Mouse (Mus musculus): ENCODE results near the gene Acadvl. TPM values are rescaled to one million over a fixed set of nuclear protein-coding genes. Genes with fewer than 3 reads are reported as not detected.
A peak's percentile ranks its signal among the peaks of the same experiment; 100 is the strongest.

Acadvl gene
- polyA plus RNA-seq, 1 experiment from 2014 or later: 89.9 TPM

DNA sequence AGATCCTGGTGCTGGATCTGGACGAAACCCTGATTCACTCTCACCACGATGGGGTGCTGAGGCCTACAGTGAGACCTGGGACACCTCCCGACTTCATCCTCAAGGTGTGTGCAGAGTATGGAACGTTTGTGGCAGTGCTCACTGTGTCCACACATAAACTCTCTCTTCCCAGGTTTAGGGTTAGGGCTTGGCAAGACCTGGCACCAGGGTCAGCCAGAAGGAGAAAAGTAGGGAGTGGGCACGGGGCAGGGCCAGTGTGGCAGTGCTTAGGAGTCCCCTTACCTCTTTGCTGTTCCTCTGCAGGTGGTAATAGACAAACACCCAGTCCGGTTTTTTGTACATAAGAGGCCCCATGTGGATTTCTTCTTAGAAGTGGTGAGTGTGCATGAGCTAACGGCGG lies 30.8 kb downstream of the Acadvl start:
- H3K27ac ChIP-seq: no peak overlapping the region
- WGBS (ENCODE audit: insufficient replicate concordance): 83% methylated on average over 8 of the region's 8 CpGs
- peaks cover 60% of the 10 kb centered on the region for H3K36me3 ChIP-seq
- H3K27me3 ChIP-seq (replicated peaks): no peaks in the 10 kb centered on the region
- ATAC-seq: no peak
- no peaks in the 10 kb centered on the region for H3K9me3 ChIP-seq (replicated peaks)
- peaks cover 27% of the 10 kb centered on the region for H3K4me1 ChIP-seq
- no peak overlapping the region for H3K4me3 ChIP-seq
- H3K9ac ChIP-seq: no peak overlapping the region
- no peak overlapping the region for H3K4me2 ChIP-seq

GRCm38 (mm10) chr11:69983377-69983776 lies 31.8 kb downstream of the Acadvl start:
- Histone ChIP-seq H3K4me2 (peak overlapping the region; percentile 91), H3K36me3 (peaks cover 54% of the 10 kb centered on the region), H3K27me3 (replicated peaks) (no peaks in the 10 kb centered on the region), H3K4me1 (peaks cover 34% of the 10 kb centered on the region), H3K9ac (peak overlapping the region; percentile 99; the same call in 1 of the 2 replicates), H3K27ac (peak overlapping the region; percentile 98), H3K9me3 (replicated peaks) (no peaks in the 10 kb centered on the region), H3K4me3 (no peak overlapping the region; the same call in 1 of the 2 replicates)
- ATAC-seq: no peak
- WGBS (ENCODE audit: insufficient replicate concordance): 81% methylated on average over 4 of the region's 4 CpGs

DNA sequence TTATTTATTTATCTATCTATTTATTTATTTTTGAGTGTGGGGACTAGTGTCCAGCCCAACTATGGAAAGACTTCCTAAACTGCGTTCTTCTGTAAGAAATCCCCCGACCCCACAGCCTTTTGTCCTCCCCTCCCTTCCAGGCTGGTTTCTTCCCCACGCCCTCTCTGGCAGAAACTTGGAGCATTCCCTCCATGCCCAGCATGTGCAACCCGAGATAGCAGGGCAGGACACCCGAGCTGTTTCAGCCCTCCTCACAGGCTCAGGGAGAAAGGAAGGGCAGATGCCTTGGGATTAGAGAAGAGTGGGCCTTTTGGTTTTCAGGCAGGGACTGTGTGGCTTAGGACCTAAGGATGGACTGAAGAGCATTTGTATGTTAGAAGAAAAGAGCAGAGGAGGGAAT lies 32.3 kb downstream of the Acadvl start:
- Histone ChIP-seq H3K4me2 (peak overlapping the region; percentile 91), H3K27ac (peak overlapping the region; percentile 98), H3K9me3 (replicated peaks) (no peaks in the 10 kb centered on the region), H3K4me1 (peaks cover 34% of the 10 kb centered on the region), H3K4me3 (peak overlapping the region; percentile 99), H3K9ac (peak overlapping the region; percentile 99), H3K36me3 (peaks cover 53% of the 10 kb centered on the region), H3K27me3 (replicated peaks) (no peaks in the 10 kb centered on the region)
- 40% methylated on average over 5 of the region's 5 CpGs for WGBS (ENCODE audit: insufficient replicate concordance)
- no peak for ATAC-seq

- 47% methylated on average over 8 of the region's 8 CpGs for WGBS (ENCODE audit: insufficient replicate concordance)
- H3K4me1 ChIP-seq: peaks cover 34% of the 10 kb centered on the region
- no peak for ATAC-seq
Measured at GRCm38 (mm10) chr11:69982225-69982624, 33.0 kb downstream of the Acadvl start, which contains the start of gene Elp5. TSS of gene Elp5 (minus strand) at chr11:69982517.

DNA sequence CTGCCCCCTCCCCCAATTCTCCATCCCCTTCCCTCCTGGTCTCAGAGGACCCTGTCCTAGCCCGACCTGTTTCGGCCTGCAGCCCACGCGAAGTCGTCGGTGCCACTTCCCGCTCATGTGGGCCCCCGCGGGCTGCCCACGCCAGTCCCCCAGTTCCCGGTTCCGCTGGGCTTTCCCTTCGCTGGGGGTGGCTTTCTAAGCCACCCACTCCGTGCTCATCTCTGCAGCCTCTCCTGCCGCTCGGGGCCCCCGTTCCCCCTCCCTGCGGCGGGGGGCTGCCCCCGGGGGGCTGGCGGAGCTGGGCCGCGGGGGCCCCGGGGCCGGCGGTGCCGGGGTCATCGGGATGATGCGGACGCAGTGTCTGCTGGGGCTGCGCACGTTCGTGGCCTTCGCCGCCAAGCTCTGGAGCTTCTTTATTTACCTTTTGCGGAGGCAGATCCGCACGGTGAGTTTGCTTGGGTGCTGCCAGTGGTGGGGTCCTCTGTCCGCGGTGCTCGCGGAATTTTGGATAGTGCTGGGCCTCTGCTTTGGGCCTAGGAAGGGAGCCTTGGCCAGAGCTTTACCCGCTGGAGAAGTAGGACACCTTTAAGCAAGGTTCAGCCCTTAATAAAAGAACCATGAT lies 34.0 kb downstream of the Acadvl start, which contains the start of gene Ctdnep1:
Gene Ctdnep1 (plus strand): TSS at position 16 of the 622 bp plus-strand sequence.
- ATAC-seq: 0 out of 2 replicates have a peak, but pooled peaks have one; percentile 1
- under 1% methylated on average over 41 of the region's 43 CpGs for WGBS (ENCODE audit: insufficient replicate concordance)
- H3K27ac ChIP-seq: peak within 1 kb of the TSS; percentile 98
- H3K9ac ChIP-seq: peak within 1 kb of the TSS; percentile 99
- no peaks in the 10 kb centered on the region for H3K9me3 ChIP-seq (replicated peaks)
- H3K4me1 ChIP-seq: peaks cover 34% of the 10 kb centered on the region
- peak within 1 kb of the TSS; percentile 91 for H3K4me2 ChIP-seq
- H3K27me3 ChIP-seq (replicated peaks): no peaks in the 10 kb centered on the region
- peaks cover 52% of the 10 kb centered on the region for H3K36me3 ChIP-seq
- H3K4me3 ChIP-seq: peak within 1 kb of the TSS; percentile 99

More at GRCm38 (mm10) chr11:69982225-69982624, 33.0 kb downstream of the Acadvl start, which contains the start of gene Elp5:
- Histone ChIP-seq H3K27me3 (replicated peaks) (no peaks in the 10 kb centered on the region), H3K9ac (peak within 1 kb of the TSS; percentile 99), H3K4me2 (peak within 1 kb of the TSS; percentile 91), H3K36me3 (peaks cover 53% of the 10 kb centered on the region), H3K9me3 (replicated peaks) (no peaks in the 10 kb centered on the region), H3K27ac (peak within 1 kb of the TSS; percentile 98), H3K4me3 (peak within 1 kb of the TSS; percentile 99)

DNA sequence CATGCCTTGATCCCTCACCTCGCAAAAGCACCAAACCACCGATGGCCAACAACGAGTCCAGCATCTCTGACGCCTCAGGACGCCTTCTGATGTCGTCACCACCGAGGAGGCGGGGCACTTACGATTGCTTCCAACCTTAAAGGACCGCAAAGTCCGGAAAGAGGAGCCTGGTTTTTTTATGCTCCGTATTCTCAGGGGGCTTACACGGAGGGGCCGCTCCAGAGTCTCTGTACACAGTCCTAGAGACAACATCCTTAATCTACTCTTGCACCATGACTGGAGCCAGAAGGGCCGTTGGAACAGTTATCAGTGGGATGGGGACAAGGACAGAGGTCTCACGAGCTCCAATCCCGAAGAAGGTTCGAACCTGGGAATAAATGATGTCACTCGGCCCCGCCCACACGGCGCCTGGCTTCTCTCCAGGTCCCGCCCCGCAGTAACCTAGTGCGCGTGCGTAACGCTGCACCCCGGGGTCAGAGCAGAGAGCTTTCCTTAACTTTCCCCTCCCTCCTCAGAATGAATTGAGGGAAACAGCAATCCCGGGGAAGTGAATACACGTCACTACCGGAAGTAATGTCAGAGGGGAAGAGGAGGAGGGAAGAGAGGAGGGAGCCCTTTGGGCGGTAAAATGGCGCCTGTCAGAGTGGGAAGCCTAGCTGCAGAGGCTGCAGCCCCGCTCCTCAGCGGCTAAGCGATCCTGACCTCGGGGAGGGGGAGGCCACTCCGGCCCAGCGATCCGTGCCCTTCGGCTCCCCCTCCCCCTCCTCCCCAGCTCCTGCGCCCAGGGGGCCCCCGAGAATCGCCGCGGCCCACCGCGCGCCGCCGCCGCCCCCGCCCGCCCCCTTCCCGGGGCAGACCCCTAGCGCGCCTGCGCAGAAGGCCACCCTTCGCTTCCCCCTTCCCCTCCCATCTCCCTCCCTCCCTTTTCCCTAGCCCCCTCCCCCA lies 34.7 kb downstream of the Acadvl start:
- Histone ChIP-seq H3K4me3 (peak overlapping the region; percentile 99), H3K4me1 (peaks cover 34% of the 10 kb centered on the region), H3K27ac (peak overlapping the region; percentile 98), H3K4me2 (peak overlapping the region; percentile 91), H3K36me3 (peaks cover 54% of the 10 kb centered on the region), H3K9ac (peak overlapping the region; percentile 99), H3K27me3 (replicated peaks) (no peaks in the 10 kb centered on the region), H3K9me3 (replicated peaks) (no peaks in the 10 kb centered on the region)
- under 1% methylated on average over 54 of the region's 60 CpGs for WGBS (ENCODE audit: insufficient replicate concordance)
- peak; percentile 93 for ATAC-seq

GRCm38 (mm10) chr11:69979827-69980195 lies 35.4 kb downstream of the Acadvl start:
- H3K4me1 ChIP-seq: peaks cover 34% of the 10 kb centered on the region
- ATAC-seq: no peak
- H3K27ac ChIP-seq: peak overlapping the region; percentile 98
- WGBS (ENCODE audit: insufficient replicate concordance): 1% methylated on average over 16 of the region's 16 CpGs
- H3K36me3 ChIP-seq: peaks cover 54% of the 10 kb centered on the region
- no peaks in the 10 kb centered on the region for H3K27me3 ChIP-seq (replicated peaks)
- peak overlapping the region; percentile 99 for H3K4me3 ChIP-seq
- peak overlapping the region; percentile 99 for H3K9ac ChIP-seq
- peak overlapping the region; percentile 91 for H3K4me2 ChIP-seq
- H3K9me3 ChIP-seq (replicated peaks): no peaks in the 10 kb centered on the region

DNA sequence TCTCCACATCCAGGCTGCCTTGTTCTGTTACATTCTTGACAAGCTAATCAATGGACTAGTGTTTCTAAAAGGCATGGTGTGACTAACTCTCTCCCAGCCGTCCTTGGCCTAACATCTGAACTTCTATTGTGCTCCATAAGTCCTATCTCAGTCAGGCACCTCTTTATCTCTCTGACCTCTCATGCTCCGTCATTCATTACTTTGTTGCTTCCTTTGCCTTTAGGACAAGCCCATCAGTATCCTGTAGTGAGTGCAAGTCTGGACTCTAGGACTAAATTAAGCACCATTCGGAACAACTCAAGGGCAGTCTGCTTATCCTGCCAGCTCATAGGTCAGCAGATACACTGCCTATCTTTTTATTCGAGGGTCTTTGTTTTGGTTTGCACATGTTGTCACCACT lies 38.9 kb downstream of the Acadvl start:
- no peak for ATAC-seq
- Histone ChIP-seq H3K27me3 (replicated peaks) (no peaks in the 10 kb centered on the region), H3K9me3 (replicated peaks) (no peaks in the 10 kb centered on the region), H3K4me3 (no peak overlapping the region), H3K4me2 (no peak overlapping the region), H3K36me3 (peaks cover 72% of the 10 kb centered on the region), H3K27ac (no peak overlapping the region), H3K9ac (no peak overlapping the region), H3K4me1 (peaks cover 10% of the 10 kb centered on the region)
- 60% methylated on average over 4 of the region's 4 CpGs for WGBS (ENCODE audit: insufficient replicate concordance)

DNA sequence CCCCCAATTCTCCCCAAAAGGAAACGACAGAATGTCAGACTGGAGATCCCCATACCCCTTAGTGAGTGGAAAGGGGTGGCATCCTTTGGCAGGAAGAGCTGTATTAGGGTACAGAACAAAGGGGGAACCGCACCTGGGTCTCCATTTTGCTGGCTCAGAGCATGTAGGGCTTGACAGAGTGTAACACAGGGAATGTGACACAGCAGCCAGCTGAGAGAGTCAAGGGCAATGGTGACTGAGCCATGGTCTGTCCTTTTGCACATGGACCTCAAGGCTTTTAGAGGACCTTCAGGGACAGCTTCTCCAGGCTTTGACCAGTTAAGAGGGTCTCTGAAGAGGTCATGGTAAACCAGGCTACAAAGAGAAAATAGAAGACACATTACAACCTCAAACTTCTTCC lies 40.3 kb downstream of the Acadvl start:
- no peak overlapping the region for H3K4me2 ChIP-seq
- H3K4me1 ChIP-seq: peaks cover 10% of the 10 kb centered on the region
- H3K4me3 ChIP-seq: no peak overlapping the region
- H3K9ac ChIP-seq: no peak overlapping the region
- H3K27ac ChIP-seq: no peak overlapping the region
- no peaks in the 10 kb centered on the region for H3K27me3 ChIP-seq (replicated peaks)
- H3K9me3 ChIP-seq (replicated peaks): no peaks in the 10 kb centered on the region
- WGBS (ENCODE audit: insufficient replicate concordance): 86% methylated on average over 2 of the region's 2 CpGs
- no peak for ATAC-seq
- H3K36me3 ChIP-seq: peaks cover 82% of the 10 kb centered on the region

DNA sequence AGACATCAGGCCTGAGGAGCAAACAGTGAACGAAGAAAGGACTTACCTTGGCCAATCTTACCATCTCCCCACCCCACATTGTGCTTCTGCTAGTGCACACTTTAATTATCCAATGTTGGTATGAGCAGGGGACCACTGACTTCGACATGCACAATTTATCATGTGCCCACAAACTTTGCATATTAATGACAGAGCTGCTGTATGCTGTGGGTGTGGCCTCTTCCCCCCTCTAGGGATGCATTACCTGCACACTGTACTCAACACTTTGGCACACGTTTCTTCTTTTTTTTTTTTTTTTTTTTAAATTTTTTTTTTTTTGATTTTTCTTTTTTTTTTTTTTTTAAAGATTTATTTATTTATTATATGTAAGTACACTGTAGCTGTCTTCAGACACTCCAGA lies 44.4 kb downstream of the Acadvl start:
- Histone ChIP-seq H3K27me3 (replicated peaks) (peaks cover 31% of the 10 kb centered on the region), H3K9ac (no peak overlapping the region), H3K4me3 (no peak overlapping the region), H3K36me3 (peaks cover 70% of the 10 kb centered on the region), H3K4me1 (peaks cover 17% of the 10 kb centered on the region), H3K9me3 (replicated peaks) (no peaks in the 10 kb centered on the region), H3K4me2 (no peak overlapping the region), H3K27ac (no peak overlapping the region)
- no peak; the same call in 1 of the 2 replicates for ATAC-seq
- WGBS (ENCODE audit: insufficient replicate concordance): 68% methylated on average over 3 of the region's 3 CpGs

- ATAC-seq: no peak
- Histone ChIP-seq H3K9me3 (replicated peaks) (no peaks in the 10 kb centered on the region), H3K27me3 (replicated peaks) (peaks cover 37% of the 10 kb centered on the region), H3K9ac (no peak overlapping the region), H3K4me3 (no peak overlapping the region), H3K4me2 (no peak overlapping the region), H3K4me1 (peaks cover 23% of the 10 kb centered on the region), H3K27ac (no peak overlapping the region), H3K36me3 (peaks cover 64% of the 10 kb centered on the region)
- WGBS (ENCODE audit: insufficient replicate concordance): 76% methylated on average over 6 of the region's 6 CpGs
Measured at GRCm38 (mm10) chr11:69970222-69970621, 45.0 kb downstream of the Acadvl start.

GRCm38 (mm10) chr11:69968793-69969192 lies 46.4 kb downstream of the Acadvl start:
- H3K4me2 ChIP-seq: no peak overlapping the region
- ATAC-seq: no peak
- 72% methylated on average over 4 of the region's 4 CpGs for WGBS (ENCODE audit: insufficient replicate concordance)
- H3K36me3 ChIP-seq: peaks cover 50% of the 10 kb centered on the region
- no peaks in the 10 kb centered on the region for H3K9me3 ChIP-seq (replicated peaks)
- H3K27ac ChIP-seq: no peak overlapping the region
- peaks cover 51% of the 10 kb centered on the region for H3K27me3 ChIP-seq (replicated peaks)
- H3K4me3 ChIP-seq: no peak overlapping the region
- H3K9ac ChIP-seq: no peak overlapping the region
- H3K4me1 ChIP-seq: peaks cover 25% of the 10 kb centered on the region

Data from liver, embryonic 12.5 days (tissue).